Comparison of ENCODE assay signal across 8 mouse cellular contexts in genomic region chr2:167503896-167504349, GRCm38 (mm10). TPM values are rescaled to one million over a fixed set of nuclear protein-coding genes. Genes with fewer than 3 reads are reported as not detected.
DNase-seq lines count a peak whose midpoint lies in the region; ATAC-seq lines count a peak whose summit lies in the region.

No protein-coding gene starts in this region.

- peak overlapping the region; percentile 79 for H3K4me2 ChIP-seq in heart, embryonic 16.5 days (ENCODE audit: low read depth, low read length)

- peaks cover 34% of the 10 kb centered on the region for H3K4me1 ChIP-seq in embryonic facial prominence, embryonic 10.5 days
- peaks cover 34% of the 10 kb centered on the region for H3K4me1 ChIP-seq in heart, embryonic 16.5 days (ENCODE audit: control insufficient read depth, insufficient read depth, low read length)

- peak overlapping the region; percentile 98 for H3K4me3 ChIP-seq in embryonic facial prominence, embryonic 10.5 days
- H3K4me3 ChIP-seq in heart, embryonic 16.5 days (ENCODE audit: low read length): peak overlapping the region; percentile 92

- peak overlapping the region; percentile 98 for H3K27ac ChIP-seq in embryonic facial prominence, embryonic 10.5 days (replicated peaks)
- peak overlapping the region; percentile 82 for H3K27ac ChIP-seq in heart, embryonic 16.5 days (ENCODE audit: low read length)

- under 1% methylated on average over 32 of the region's 32 CpGs for WGBS in embryonic facial prominence, embryonic 10.5 days
- WGBS in heart, embryonic 16.5 days: under 1% methylated on average over 32 of the region's 32 CpGs

- no peaks in the 10 kb centered on the region for H3K9me3 ChIP-seq in embryonic facial prominence, embryonic 10.5 days
- H3K9me3 ChIP-seq in heart, embryonic 16.5 days (replicated peaks; ENCODE audit: control insufficient read depth, low read length): no peaks in the 10 kb centered on the region

- peak; percentile 12; the same call in 1 of the 2 replicates for ATAC-seq in heart, embryonic 16.5 days (replicated peaks; ENCODE audit: extremely low read depth, insufficient read depth, low FRiP score)

- H3K36me3 ChIP-seq in embryonic facial prominence, embryonic 10.5 days (replicated peaks): peaks cover 44% of the 10 kb centered on the region
- H3K36me3 ChIP-seq in heart, embryonic 16.5 days (ENCODE audit: control insufficient read depth, insufficient read depth): peaks cover 4% of the 10 kb centered on the region; the same call in 1 of the 2 replicates

- H3K27me3 ChIP-seq in embryonic facial prominence, embryonic 10.5 days (replicated peaks; ENCODE audit: low read depth, poor library complexity, severe bottlenecking): no peaks in the 10 kb centered on the region
- no peaks in the 10 kb centered on the region for H3K27me3 ChIP-seq in heart, embryonic 16.5 days (ENCODE audit: control insufficient read depth, insufficient read depth, low read length)

- peak overlapping the region; percentile 97 for H3K9ac ChIP-seq in heart, embryonic 16.5 days (ENCODE audit: low read length)

- DNase-seq in CD4-positive helper T cell, adult 2 months (ENCODE audit: low read depth, low spot score): peak; percentile 64
- DNase-seq in adipocyte (ENCODE audit: low spot score): peak; percentile 68
- peak; percentile 58 for DNase-seq in embryonic facial prominence, embryonic 10.5 days (ENCODE audit: low spot score)
- DNase-seq in kidney, postnatal 36 days: peak; percentile 89 to 92
- DNase-seq in mesoderm, embryonic 11.5 days (ENCODE audit: low read depth, low spot score): peak; percentile 15
- DNase-seq in testis, postnatal 10 days (ENCODE audit: low spot score): peak; percentile 77
- DNase-seq in left cerebral cortex, adult 9 months (ENCODE audit: low spot score in 2 of 2): no peak

RNA-seq across cellular contexts. Expression of gene Spata2, which starts 11.2 kb away (rescaled TPM):
- 19.6 TPM in 2 replicates for polyA plus RNA-seq in embryonic facial prominence, embryonic 10.5 days (2016; fragmentation: Nextera tagmentation; extraction: Ambion mirVana)
- polyA plus RNA-seq in heart, embryonic 16.5 days (2015; fragmentation: Nextera tagmentation; extraction: Ambion mirVana): 13.4 and 15.8 TPM in 2 replicates

RNA-seq across cellular contexts. Expression of gene Rnf114, which starts 11.5 kb away (rescaled TPM):
- polyA plus RNA-seq in embryonic facial prominence, embryonic 10.5 days (2016; fragmentation: Nextera tagmentation; extraction: Ambion mirVana): 133 and 142 TPM in 2 replicates
- 78.5 and 79.0 TPM in 2 replicates for polyA plus RNA-seq in heart, embryonic 16.5 days (2015; fragmentation: Nextera tagmentation; extraction: Ambion mirVana)

RNA-seq across cellular contexts. Expression of gene Snai1, which starts 34.1 kb away (rescaled TPM):
- polyA plus RNA-seq in embryonic facial prominence, embryonic 10.5 days (2016; fragmentation: Nextera tagmentation; extraction: Ambion mirVana): 86.3 and 93.8 TPM in 2 replicates
- polyA plus RNA-seq in heart, embryonic 16.5 days (2015; fragmentation: Nextera tagmentation; extraction: Ambion mirVana): 12.5 and 20.6 TPM in 2 replicates

Comparison
In these comparisons a context has a peak if more than half of its experiments do, and no peak if none do; other contexts are left out.
1. DNase-seq: peak in CD4-positive helper T cell, adult 2 months (single experiment), adipocyte (single experiment), embryonic facial prominence, embryonic 10.5 days (single experiment), kidney, postnatal 36 days (2 of 2), mesoderm, embryonic 11.5 days (single experiment) and testis, postnatal 10 days (single experiment); none in left cerebral cortex, adult 9 months (0 of 2).